Mouse (Mus musculus) adrenal gland, postnatal 25 days (tissue): ENCODE measurements at regions not wholly inside any gene's neighbourhood (a gene's known extent, or its start where the extent isn't known, plus 50 kb on each side); places are given as distances from the start of the nearest gene placed in this dataset.

Source experiments
- DNase-seq: peaks from one replicate; pipeline ENCODE4 v3.0.0; 2021; ENCODE audit warnings: mixed read lengths

GRCm38 (mm10) chr5:120030904-120031303 is 85.4 kb upstream of the Rbm19 start:
- DNase-seq: no peak

GRCm38 (mm10) chr5:120031614-120032013 is 84.7 kb upstream of the Rbm19 start:
- no peak for DNase-seq

- no peak for DNase-seq
Measured at GRCm38 (mm10) chr5:120034499-120035077, 81.7 kb upstream of the Rbm19 start.

GRCm38 (mm10) chr5:120035251-120035650 is 81.0 kb upstream of the Rbm19 start:
- DNase-seq: no peak

GRCm38 (mm10) chr5:120037806-120038205 is 78.5 kb upstream of the Rbm19 start:
- DNase-seq: no peak

- DNase-seq: no peak
Measured at GRCm38 (mm10) chr5:120043786-120044185, 72.5 kb upstream of the Rbm19 start.

- DNase-seq: no peak
Measured at GRCm38 (mm10) chr5:120049063-120049781, 67.0 kb upstream of the Rbm19 start.

GRCm38 (mm10) chr5:120050728-120051436 is 65.4 kb upstream of the Rbm19 start:
- DNase-seq: no peak

GRCm38 (mm10) chr5:120054498-120055167 is 61.6 kb upstream of the Rbm19 start:
- DNase-seq: no peak
